Mouse (Mus musculus) liver, embryonic 14.5 days (tissue): ENCODE measurements at regions not wholly inside any gene's neighbourhood (a gene's known extent, or its start where the extent isn't known, plus 50 kb on each side); places are given as distances from the start of the nearest gene placed in this dataset.

Source experiments
- CTCF ChIP-seq: IDR thresholded peaks from 2 replicates; pipeline ENCODE4 v1.5.1; 2016; ENCODE audit warnings: antibody characterized with exemption, low read depth, control low read depth
- EP300 ChIP-seq: IDR thresholded peaks from 2 replicates; pipeline ENCODE4 v1.6.1; 2016; ENCODE audit warnings: antibody characterized with exemption, low read depth

GRCm38 (mm10) chr13:4666375-4667140 lies 57.6 kb upstream of the Akr1e1 start:
- TF ChIP-seq CTCF (peak; percentile 43; the same call in 1 of the 2 replicates), EP300 (no peak)
